Mouse (Mus musculus): ENCODE results near the gene Chga. TPM values are rescaled to one million over a fixed set of nuclear protein-coding genes. Genes with fewer than 3 reads are reported as not detected.

Gene Chga
- total and polyA plus RNA-seq, 2 experiments from 2014 or later, result 123 to 171 TPM

GRCm38 (mm10) chr12:102597466-102597865, 42.7 kb downstream of the Chga start:
- ATAC-seq, result no peak
- 62% methylated on average over 4 of the region's 4 CpGs for WGBS
- no peak overlapping the region for H3K4me2 ChIP-seq (ENCODE audit: low read depth)

GRCm38 (mm10) chr12:102598535-102598934, 43.8 kb downstream of the Chga start:
- no peak overlapping the region for H3K4me2 ChIP-seq (ENCODE audit: low read depth)
- H3K27ac ChIP-seq (ENCODE audit: low read depth, low read length), result no peak overlapping the region
- 97% methylated on average over 3 of the region's 3 CpGs for WGBS
- H3K36me3 ChIP-seq (ENCODE audit: insufficient read depth), result no peaks in the 10 kb centered on the region
- H3K4me3 ChIP-seq (ENCODE audit: low read depth, low read length), result no peak overlapping the region
- DNase-seq (no peak), ATAC-seq (no peak)
- no peaks in the 10 kb centered on the region for H3K27me3 ChIP-seq (ENCODE audit: insufficient read depth, low read length)
- H3K4me1 ChIP-seq (ENCODE audit: insufficient read depth), result peaks cover 12% of the 10 kb centered on the region
- no peak overlapping the region for H3K9ac ChIP-seq
- H3K9me3 ChIP-seq (ENCODE audit: low read length), result no peaks in the 10 kb centered on the region
- peak; percentile 33; the same call in 1 of the 2 replicates for TF ChIP-seq CTCF (IDR thresholded peaks at IDR 0.05; ENCODE audit: low read depth)

More at GRCm38 (mm10) chr12:102597466-102597865, 42.7 kb downstream of the Chga start:
- peaks cover 12% of the 10 kb centered on the region for H3K4me1 ChIP-seq (ENCODE audit: insufficient read depth)
- no peak overlapping the region for H3K27ac ChIP-seq (ENCODE audit: low read depth, low read length)
- TF ChIP-seq CTCF (IDR thresholded peaks at IDR 0.05; ENCODE audit: low read depth), result no peak
- no peak overlapping the region for H3K9ac ChIP-seq
- no peaks in the 10 kb centered on the region for H3K27me3 ChIP-seq (ENCODE audit: insufficient read depth, low read length)
- H3K9me3 ChIP-seq (ENCODE audit: low read length), result no peaks in the 10 kb centered on the region
- no peaks in the 10 kb centered on the region for H3K36me3 ChIP-seq (ENCODE audit: insufficient read depth)
- no peak overlapping the region for H3K4me3 ChIP-seq (ENCODE audit: low read depth, low read length)
- DNase-seq, result no peak

- no peak for TF ChIP-seq CTCF (IDR thresholded peaks at IDR 0.05; ENCODE audit: low read depth)
- ATAC-seq, result no peak
- WGBS, result 68% methylated on average over 7 of the region's 7 CpGs
- H3K36me3 ChIP-seq (ENCODE audit: insufficient read depth), result 0 out of 2 replicates have a peak, but pooled peaks cover 9% of the 10 kb centered on the region
- no peak overlapping the region for H3K9ac ChIP-seq
- H3K4me3 ChIP-seq (ENCODE audit: low read depth, low read length), result no peak overlapping the region
- no peaks in the 10 kb centered on the region for H3K9me3 ChIP-seq (ENCODE audit: low read length)
- no peak overlapping the region for H3K27ac ChIP-seq (ENCODE audit: low read depth, low read length)
- H3K4me1 ChIP-seq (ENCODE audit: insufficient read depth), result peaks cover 12% of the 10 kb centered on the region
- H3K27me3 ChIP-seq (ENCODE audit: insufficient read depth, low read length), result no peaks in the 10 kb centered on the region
- no peak for DNase-seq
- H3K4me2 ChIP-seq (ENCODE audit: low read depth), result no peak overlapping the region
Observed at GRCm38 (mm10) chr12:102599801-102600200, 45.0 kb downstream of the Chga start.

GRCm38 (mm10) chr12:102600345-102600744, 45.6 kb downstream of the Chga start:
- H3K27me3 ChIP-seq (ENCODE audit: insufficient read depth, low read length), result no peaks in the 10 kb centered on the region
- TF ChIP-seq CTCF (IDR thresholded peaks at IDR 0.05; ENCODE audit: low read depth), result no peak
- H3K27ac ChIP-seq (ENCODE audit: low read depth, low read length), result no peak overlapping the region
- H3K9ac ChIP-seq, result no peak overlapping the region
- peaks cover 12% of the 10 kb centered on the region for H3K4me1 ChIP-seq (ENCODE audit: insufficient read depth)
- no peak for DNase-seq
- ATAC-seq, result no peak
- 84% methylated on average over 6 of the region's 6 CpGs for WGBS
- H3K9me3 ChIP-seq (ENCODE audit: low read length), result no peaks in the 10 kb centered on the region
- peaks cover 12% of the 10 kb centered on the region; the same call in 1 of the 2 replicates for H3K36me3 ChIP-seq (ENCODE audit: insufficient read depth)
- H3K4me2 ChIP-seq (ENCODE audit: low read depth), result no peak overlapping the region
- no peak overlapping the region for H3K4me3 ChIP-seq (ENCODE audit: low read depth, low read length)

GRCm38 (mm10) chr12:102601847-102602246, 47.1 kb downstream of the Chga start:
- Histone ChIP-seq H3K36me3 (ENCODE audit: insufficient read depth) (peaks cover 12% of the 10 kb centered on the region; the same call in 1 of the 2 replicates), H3K4me3 (ENCODE audit: low read depth, low read length) (no peak overlapping the region), H3K27ac (ENCODE audit: low read depth, low read length) (peak overlapping the region; percentile 70), H3K4me1 (ENCODE audit: insufficient read depth) (peaks cover 12% of the 10 kb centered on the region), H3K9me3 (ENCODE audit: low read length) (no peaks in the 10 kb centered on the region), H3K9ac (peak overlapping the region; percentile 18; the same call in 1 of the 2 replicates), H3K4me2 (ENCODE audit: low read depth) (no peak overlapping the region), H3K27me3 (ENCODE audit: insufficient read depth, low read length) (no peaks in the 10 kb centered on the region)
- peak; percentile 18 for DNase-seq
- ATAC-seq, result peak; percentile 89
- WGBS, result 14% methylated on average over 8 of the region's 8 CpGs
- no peak for TF ChIP-seq CTCF (IDR thresholded peaks at IDR 0.05; ENCODE audit: low read depth)

GRCm38 (mm10) chr12:102602255-102603041, 47.7 kb downstream of the Chga start:
- Histone ChIP-seq H3K9ac (peak overlapping the region; percentile 18; the same call in 1 of the 2 replicates), H3K4me1 (ENCODE audit: insufficient read depth) (peaks cover 12% of the 10 kb centered on the region), H3K4me3 (ENCODE audit: low read depth, low read length) (no peak overlapping the region), H3K9me3 (ENCODE audit: low read length) (no peaks in the 10 kb centered on the region), H3K27ac (ENCODE audit: low read depth, low read length) (peak overlapping the region; percentile 70), H3K27me3 (ENCODE audit: insufficient read depth, low read length) (no peaks in the 10 kb centered on the region), H3K36me3 (ENCODE audit: insufficient read depth) (peaks cover 12% of the 10 kb centered on the region; the same call in 1 of the 2 replicates), H3K4me2 (ENCODE audit: low read depth) (no peak overlapping the region)
- TF ChIP-seq CTCF (IDR thresholded peaks at IDR 0.05; ENCODE audit: low read depth), result no peak
- ATAC-seq (peak; percentile 79), DNase-seq (peak; percentile 51)
- 68% methylated on average over 9 of the region's 9 CpGs for WGBS

GRCm38 (mm10) chr12:102605607-102606006, 50.8 kb downstream of the Chga start:
- no peak for ATAC-seq
- 94% methylated on average over 6 of the region's 6 CpGs for WGBS

More at GRCm38 (mm10) chr12:102605607-102606006, 50.8 kb downstream of the Chga start:
- no peak overlapping the region for H3K4me2 ChIP-seq (ENCODE audit: low read depth)
- H3K27me3 ChIP-seq (ENCODE audit: insufficient read depth, low read length), result no peaks in the 10 kb centered on the region
- H3K36me3 ChIP-seq (ENCODE audit: insufficient read depth), result peaks cover 12% of the 10 kb centered on the region; the same call in 1 of the 2 replicates
- H3K4me3 ChIP-seq (ENCODE audit: low read depth, low read length), result no peak overlapping the region
- H3K9ac ChIP-seq, result no peak overlapping the region
- no peaks in the 10 kb centered on the region for H3K9me3 ChIP-seq (ENCODE audit: low read length)
- no peak for DNase-seq
- peaks cover 18% of the 10 kb centered on the region for H3K4me1 ChIP-seq (ENCODE audit: insufficient read depth)
- H3K27ac ChIP-seq (ENCODE audit: low read depth, low read length), result no peak overlapping the region
- TF ChIP-seq CTCF (IDR thresholded peaks at IDR 0.05; ENCODE audit: low read depth), result no peak
